Mouse (Mus musculus) heart, embryonic 12.5 days (tissue): ENCODE measurements around the gene Fbxw4. TPM values are rescaled to one million over a fixed set of nuclear protein-coding genes. Genes with fewer than 3 reads are reported as not detected.

Experiments
- polyA plus RNA-seq: library from polyadenylated mRNA; unstranded; fragments of >200 nt; fragmentation: Nextera tagmentation; extraction: Ambion mirVana; gene quantifications from 2 replicates; pipeline ENCODE4 v1.2.1, GENCODE M21; 2016

Gene Fbxw4
- polyA plus RNA-seq, 1 experiment from 2014 or later = 4.8 TPM

Other genes with a start within 250 kb of the Fbxw4 start
- 15.0 and 15.4 TPM in 2 replicates for gene Poll, start 99.8 kb downstream of the Fbxw4 start, polyA plus RNA-seq
- gene Gm17018, start 99.7 kb downstream of the Fbxw4 start, polyA plus RNA-seq = 33.6 and 36.0 TPM in 2 replicates
- gene Fgf8, start 82.6 kb upstream of the Fbxw4 start, polyA plus RNA-seq = not detected in 2 replicates
- 9.5 and 11.2 TPM in 2 replicates for gene Npm3, start 89.3 kb upstream of the Fbxw4 start, polyA plus RNA-seq
- gene Mgea5, start 123.5 kb upstream of the Fbxw4 start, polyA plus RNA-seq = 51.7 and 52.8 TPM in 2 replicates
- 0.36 and 0.56 TPM in 2 replicates for gene Kcnip2, start 155.7 kb upstream of the Fbxw4 start, polyA plus RNA-seq